Mouse (Mus musculus): ENCODE measurements around the gene Psrc1. TPM values are rescaled to one million over a fixed set of nuclear protein-coding genes. Genes with fewer than 3 reads are reported as not detected.

The Psrc1 gene
- total RNA-seq (2018; cell fraction: chromatin; rRNA removed), result 10 to 100 TPM in 18 of 26 experiments, 1 to 10 TPM in 8; 1.3 to 31.2 (median 15.0) TPM
- total RNA-seq (2018; cell fraction: cytosol; rRNA removed), result 1 to 10 TPM; 1.2 to 4.9 (median 3.1) TPM
- 10 to 100 TPM in 16 of 26 experiments, 1 to 10 TPM in 10; 2.5 to 21.8 (median 14.4) TPM for total RNA-seq (2018; cell fraction: nucleus; rRNA removed)
- 3.1 to 7.0 TPM (median 3.1 TPM) in 3 replicates for polyA plus RNA-seq (2018)

- H3K27ac ChIP-seq, result no peak within 1 kb of the TSS
- peak within 1 kb of the TSS; percentile 71 for H3K4me3 ChIP-seq (ENCODE audit: inconsistent target)
- H3K79me2 ChIP-seq (ENCODE audit: inconsistent target), result no peaks in the 10 kb centered on the region
- H3K36me3 ChIP-seq (ENCODE audit: inconsistent target), result no peaks in the 10 kb centered on the region
- 6% methylated on average over 38 of the region's 44 CpGs for whole genome bisulfite sequencing (ENCODE audit: missing documents)
Observed at GRCm38 (mm10) chr3:108383485-108384354, at the start of gene Psrc1. Gene Psrc1 (plus strand): TSS chr3:108383839.

- H3K27ac ChIP-seq, result no peak overlapping the region
- H3K36me3 ChIP-seq (ENCODE audit: inconsistent target), result no peaks in the 10 kb centered on the region
- WGBS (ENCODE audit: missing documents), result 95% methylated on average over 5 of the region's 5 CpGs
- H3K4me3 ChIP-seq (ENCODE audit: inconsistent target), result no peak overlapping the region
- H3K79me2 ChIP-seq (ENCODE audit: inconsistent target), result no peaks in the 10 kb centered on the region
Observed at GRCm38 (mm10) chr3:108336878-108337277, 46.8 kb upstream of the Psrc1 start.

- H3K27ac ChIP-seq, result no peak overlapping the region
- 94% methylated on average over 2 of the region's 2 CpGs for WGBS (ENCODE audit: missing documents)
Observed at GRCm38 (mm10) chr3:108341040-108341439, 42.6 kb upstream of the Psrc1 start.

GRCm38 (mm10) chr3:108342185-108342584 lies 41.5 kb upstream of the Psrc1 start:
- 83% methylated on average over 5 of the region's 7 CpGs for WGBS (ENCODE audit: missing documents)
- no peaks in the 10 kb centered on the region for H3K79me2 ChIP-seq (ENCODE audit: inconsistent target)
- H3K4me3 ChIP-seq (ENCODE audit: inconsistent target), result no peak overlapping the region
- H3K27ac ChIP-seq, result no peak overlapping the region
- no peaks in the 10 kb centered on the region for H3K36me3 ChIP-seq (ENCODE audit: inconsistent target)

More at GRCm38 (mm10) chr3:108341040-108341439, 42.6 kb upstream of the Psrc1 start:
- Histone ChIP-seq H3K36me3 (ENCODE audit: inconsistent target) (no peaks in the 10 kb centered on the region), H3K79me2 (ENCODE audit: inconsistent target) (no peaks in the 10 kb centered on the region), H3K4me3 (ENCODE audit: inconsistent target) (no peak overlapping the region)

- 33% methylated on average over 7 of the region's 7 CpGs for WGBS (ENCODE audit: missing documents)
- Histone ChIP-seq H3K36me3 (ENCODE audit: inconsistent target) (no peaks in the 10 kb centered on the region), H3K79me2 (ENCODE audit: inconsistent target) (no peaks in the 10 kb centered on the region), H3K27ac (no peak overlapping the region), H3K4me3 (ENCODE audit: inconsistent target) (no peak overlapping the region)
Observed at GRCm38 (mm10) chr3:108345855-108346254, 37.8 kb upstream of the Psrc1 start.

- Histone ChIP-seq H3K79me2 (ENCODE audit: inconsistent target) (no peaks in the 10 kb centered on the region), H3K36me3 (ENCODE audit: inconsistent target) (no peaks in the 10 kb centered on the region), H3K4me3 (ENCODE audit: inconsistent target) (no peak overlapping the region), H3K27ac (no peak overlapping the region)
- WGBS (ENCODE audit: missing documents), result 84% methylated on average over 9 of the region's 9 CpGs
Observed at GRCm38 (mm10) chr3:108348376-108348775, 35.3 kb upstream of the Psrc1 start.

- WGBS (ENCODE audit: missing documents), result 93% methylated on average over 3 of the region's 3 CpGs
- Histone ChIP-seq H3K36me3 (ENCODE audit: inconsistent target) (no peaks in the 10 kb centered on the region), H3K4me3 (ENCODE audit: inconsistent target) (no peak overlapping the region), H3K79me2 (ENCODE audit: inconsistent target) (no peaks in the 10 kb centered on the region), H3K27ac (no peak overlapping the region)
Observed at GRCm38 (mm10) chr3:108355245-108355644, 28.4 kb upstream of the Psrc1 start.

- H3K79me2 ChIP-seq (ENCODE audit: inconsistent target), result no peaks in the 10 kb centered on the region
- 96% methylated on average over 10 of the region's 10 CpGs for WGBS (ENCODE audit: missing documents)
- no peaks in the 10 kb centered on the region for H3K36me3 ChIP-seq (ENCODE audit: inconsistent target)
- H3K4me3 ChIP-seq (ENCODE audit: inconsistent target), result no peak overlapping the region
- no peak overlapping the region for H3K27ac ChIP-seq
Observed at GRCm38 (mm10) chr3:108357051-108357450, 26.6 kb upstream of the Psrc1 start.

GRCm38 (mm10) chr3:108358445-108358844 lies 25.2 kb upstream of the Psrc1 start:
- WGBS (ENCODE audit: missing documents), result 92% methylated on average over 6 of the region's 6 CpGs
- H3K27ac ChIP-seq, result no peak overlapping the region
- no peaks in the 10 kb centered on the region for H3K36me3 ChIP-seq (ENCODE audit: inconsistent target)
- H3K4me3 ChIP-seq (ENCODE audit: inconsistent target), result no peak overlapping the region
- H3K79me2 ChIP-seq (ENCODE audit: inconsistent target), result no peaks in the 10 kb centered on the region

- Histone ChIP-seq H3K79me2 (ENCODE audit: inconsistent target) (no peaks in the 10 kb centered on the region), H3K4me3 (ENCODE audit: inconsistent target) (no peak overlapping the region), H3K27ac (no peak overlapping the region), H3K36me3 (ENCODE audit: inconsistent target) (no peaks in the 10 kb centered on the region)
- WGBS (ENCODE audit: missing documents), result 30% methylated on average over 7 of the region's 7 CpGs
Observed at GRCm38 (mm10) chr3:108360894-108361293, 22.7 kb upstream of the Psrc1 start.

- no peaks in the 10 kb centered on the region for H3K36me3 ChIP-seq (ENCODE audit: inconsistent target)
- WGBS (ENCODE audit: missing documents), result 60% methylated on average over 3 of the region's 3 CpGs
- H3K4me3 ChIP-seq (ENCODE audit: inconsistent target), result no peak overlapping the region
- H3K79me2 ChIP-seq (ENCODE audit: inconsistent target), result no peaks in the 10 kb centered on the region
- H3K27ac ChIP-seq, result no peak overlapping the region
Observed at GRCm38 (mm10) chr3:108363626-108364025, 20.0 kb upstream of the Psrc1 start.

GRCm38 (mm10) chr3:108364270-108364995 lies 19.2 kb upstream of the Psrc1 start, which contains the start of gene Mybphl:
Gene Mybphl (plus strand): TSS chr3:108364911.
- Histone ChIP-seq H3K4me3 (ENCODE audit: inconsistent target) (no peak within 1 kb of the TSS), H3K27ac (no peak within 1 kb of the TSS), H3K79me2 (ENCODE audit: inconsistent target) (no peaks in the 10 kb centered on the region), H3K36me3 (ENCODE audit: inconsistent target) (no peaks in the 10 kb centered on the region)
- 84% methylated on average over 9 of the region's 9 CpGs for WGBS (ENCODE audit: missing documents)

GRCm38 (mm10) chr3:108367173-108367572 lies 16.5 kb upstream of the Psrc1 start:
- Histone ChIP-seq H3K36me3 (ENCODE audit: inconsistent target) (no peaks in the 10 kb centered on the region), H3K79me2 (ENCODE audit: inconsistent target) (no peaks in the 10 kb centered on the region), H3K27ac (no peak overlapping the region), H3K4me3 (ENCODE audit: inconsistent target) (no peak overlapping the region)
- 67% methylated on average over 9 of the region's 9 CpGs for WGBS (ENCODE audit: missing documents)

- H3K4me3 ChIP-seq (ENCODE audit: inconsistent target), result no peak overlapping the region
- H3K27ac ChIP-seq, result no peak overlapping the region
- 92% methylated on average over 3 of the region's 3 CpGs for WGBS (ENCODE audit: missing documents)
- no peaks in the 10 kb centered on the region for H3K36me3 ChIP-seq (ENCODE audit: inconsistent target)
- no peaks in the 10 kb centered on the region for H3K79me2 ChIP-seq (ENCODE audit: inconsistent target)
Observed at GRCm38 (mm10) chr3:108367828-108368227, 15.8 kb upstream of the Psrc1 start.

GRCm38 (mm10) chr3:108368721-108369120 lies 14.9 kb upstream of the Psrc1 start:
- Histone ChIP-seq H3K27ac (no peak overlapping the region), H3K4me3 (ENCODE audit: inconsistent target) (no peak overlapping the region), H3K79me2 (ENCODE audit: inconsistent target) (no peaks in the 10 kb centered on the region), H3K36me3 (ENCODE audit: inconsistent target) (no peaks in the 10 kb centered on the region)
- 71% methylated on average over 5 of the region's 5 CpGs for WGBS (ENCODE audit: missing documents)

Measured in macrophage (primary cell).